Comparison of ENCODE assay signal across 8 mouse cellular contexts in the genomic region with DNA sequence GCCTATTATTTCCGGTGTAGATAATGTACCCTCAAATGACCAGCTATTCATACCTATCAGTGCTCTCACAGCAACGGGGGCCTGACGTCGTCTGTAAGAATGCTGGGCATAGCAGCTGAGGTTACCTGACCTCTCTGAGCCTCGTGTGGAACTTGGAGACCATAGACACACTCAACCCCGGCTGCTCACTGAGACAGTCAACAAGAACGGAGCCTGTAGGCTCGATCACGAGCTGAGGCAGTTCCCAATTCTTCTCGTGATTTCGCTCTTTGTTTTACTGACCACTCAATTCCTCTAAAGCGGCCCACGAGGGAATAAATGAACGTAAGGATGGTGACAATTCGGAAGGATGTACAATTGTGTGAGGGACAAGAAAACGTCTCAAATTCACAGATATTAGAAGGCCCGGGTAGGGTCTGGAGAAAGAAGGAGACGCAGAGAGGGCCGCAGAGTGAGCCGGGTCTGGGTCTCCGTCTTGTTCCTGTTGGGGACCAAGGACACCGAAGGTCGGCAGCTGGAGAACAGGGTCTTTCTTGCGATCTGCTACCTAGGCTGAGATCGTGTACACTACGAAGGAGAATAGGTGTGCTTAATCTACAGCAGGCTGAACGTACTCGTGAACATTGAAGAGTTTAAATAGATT. TPM values are rescaled to one million over a fixed set of nuclear protein-coding genes. Genes with fewer than 3 reads are reported as not detected.
A peak's percentile ranks its signal among the peaks of the same experiment; 100 is the strongest.
DNase-seq lines count a peak whose midpoint lies in the region; ATAC-seq and TF ChIP-seq lines count a peak whose summit lies in the region.

No protein-coding gene starts in this region.

- H3K27me3 ChIP-seq in embryonic facial prominence, embryonic 15.5 days = no peaks in the 10 kb centered on the region
- H3K27me3 ChIP-seq in heart, embryonic 10.5 days (ENCODE audit: insufficient read depth, poor library complexity, severe bottlenecking) = no peaks in the 10 kb centered on the region
- H3K27me3 ChIP-seq in liver, embryonic 13.5 days = peaks cover 23% of the 10 kb centered on the region
- H3K27me3 ChIP-seq in neural tube, embryonic 11.5 days (ENCODE audit: control insufficient read depth, insufficient read depth, low read length) = no peaks in the 10 kb centered on the region
- H3K27me3 ChIP-seq in stomach, postnatal 0 days (ENCODE audit: control insufficient read depth, insufficient read depth, low read length) = no peaks in the 10 kb centered on the region

- H3K27ac ChIP-seq in embryonic facial prominence, embryonic 15.5 days (replicated peaks) = peak overlapping the region; percentile 91
- peak overlapping the region; percentile 92 for H3K27ac ChIP-seq in heart, embryonic 10.5 days
- peak overlapping the region; percentile 85 for H3K27ac ChIP-seq in liver, embryonic 13.5 days
- peak overlapping the region; percentile 23; the same call in 1 of the 2 replicates for H3K27ac ChIP-seq in neural tube, embryonic 11.5 days (ENCODE audit: low read depth, low read length)
- peak overlapping the region; percentile 96 for H3K27ac ChIP-seq in stomach, postnatal 0 days (replicated peaks)

- H3K9ac ChIP-seq in embryonic facial prominence, embryonic 15.5 days = peak overlapping the region; percentile 50
- peak overlapping the region; percentile 76 for H3K9ac ChIP-seq in liver, embryonic 13.5 days
- peak overlapping the region; percentile 53 for H3K9ac ChIP-seq in neural tube, embryonic 11.5 days (ENCODE audit: low read length)
- H3K9ac ChIP-seq in stomach, postnatal 0 days (ENCODE audit: low read length) = peak overlapping the region; percentile 68

- TF ChIP-seq EP300 in stomach, postnatal 0 days (optimal IDR thresholded peaks at IDR 0.05) = no peak

- ATAC-seq in embryonic facial prominence, embryonic 15.5 days (ENCODE audit: insufficient number of reproducible peaks, low FRiP score, low TSS enrichment, low read depth) = no peak
- peak; percentile 31 for ATAC-seq in liver, embryonic 13.5 days (ENCODE audit: low read depth)
- peak; percentile 51 for ATAC-seq in neural tube, embryonic 11.5 days (ENCODE audit: insufficient read depth, low FRiP score, low TSS enrichment)
- ATAC-seq in stomach, postnatal 0 days (ENCODE audit: low FRiP score, low TSS enrichment) = peak; percentile 40; the same call in 1 of the 2 replicates

- peak overlapping the region; percentile 87 for H3K4me2 ChIP-seq in embryonic facial prominence, embryonic 15.5 days (replicated peaks)
- peak overlapping the region; percentile 79 for H3K4me2 ChIP-seq in liver, embryonic 13.5 days
- peak overlapping the region; percentile 66 for H3K4me2 ChIP-seq in neural tube, embryonic 11.5 days (ENCODE audit: low read depth)
- H3K4me2 ChIP-seq in stomach, postnatal 0 days (replicated peaks; ENCODE audit: low read depth) = peak overlapping the region; percentile 76

- H3K4me1 ChIP-seq in embryonic facial prominence, embryonic 15.5 days = peaks cover 22% of the 10 kb centered on the region
- peaks cover 17% of the 10 kb centered on the region for H3K4me1 ChIP-seq in heart, embryonic 10.5 days
- peaks cover 57% of the 10 kb centered on the region for H3K4me1 ChIP-seq in liver, embryonic 13.5 days (replicated peaks)
- H3K4me1 ChIP-seq in neural tube, embryonic 11.5 days (ENCODE audit: control insufficient read depth, insufficient read depth, low read length) = peaks cover 3% of the 10 kb centered on the region; the same call in 1 of the 2 replicates
- no peaks in the 10 kb centered on the region for H3K4me1 ChIP-seq in stomach, postnatal 0 days (replicated peaks; ENCODE audit: control insufficient read depth, insufficient read depth)

- H3K9me3 ChIP-seq in embryonic facial prominence, embryonic 15.5 days (replicated peaks) = no peaks in the 10 kb centered on the region
- no peaks in the 10 kb centered on the region for H3K9me3 ChIP-seq in heart, embryonic 10.5 days
- no peaks in the 10 kb centered on the region for H3K9me3 ChIP-seq in liver, embryonic 13.5 days (replicated peaks)
- H3K9me3 ChIP-seq in neural tube, embryonic 11.5 days (ENCODE audit: control insufficient read depth, low read length) = no peaks in the 10 kb centered on the region
- no peaks in the 10 kb centered on the region for H3K9me3 ChIP-seq in stomach, postnatal 0 days (ENCODE audit: control insufficient read depth, low read length)

- TF ChIP-seq CTCF in stomach, postnatal 0 days (IDR thresholded peaks at IDR 0.05; ENCODE audit: low read depth) = no peak

- under 1% methylated on average over 28 of the region's 28 CpGs for WGBS in embryonic facial prominence, embryonic 15.5 days
- 0% methylated on average over 28 of the region's 28 CpGs for WGBS in heart, embryonic 10.5 days
- WGBS in liver, embryonic 13.5 days (ENCODE audit: insufficient replicate concordance) = under 1% methylated on average over 28 of the region's 28 CpGs
- under 1% methylated on average over 28 of the region's 28 CpGs for WGBS in neural tube, embryonic 11.5 days
- WGBS in stomach, postnatal 0 days = under 1% methylated on average over 28 of the region's 28 CpGs

- peak overlapping the region; percentile 60 for H3K4me3 ChIP-seq in embryonic facial prominence, embryonic 15.5 days (replicated peaks)
- H3K4me3 ChIP-seq in heart, embryonic 10.5 days = peak overlapping the region; percentile 82
- H3K4me3 ChIP-seq in liver, embryonic 13.5 days (replicated peaks) = peak overlapping the region; percentile 72
- H3K4me3 ChIP-seq in neural tube, embryonic 11.5 days (ENCODE audit: low read depth, low read length) = peak overlapping the region; percentile 51
- H3K4me3 ChIP-seq in stomach, postnatal 0 days (ENCODE audit: low read depth, low read length) = peak overlapping the region; percentile 59

- DNase-seq in 416B (ENCODE audit: low read depth) (peak; percentile 94), R1 (ENCODE audit: low read depth, low spot score) (peak; percentile 71)
- peak; percentile 93 for DNase-seq in heart, embryonic 10.5 days (ENCODE audit: low spot score)
- DNase-seq in kidney, postnatal 14 days = peak; percentile 64
- peak; percentile 65 for DNase-seq in liver, embryonic 13.5 days
- peak; percentile 82 for DNase-seq in neural tube, embryonic 11.5 days (ENCODE audit: low spot score)
- DNase-seq in stomach, postnatal 0 days (ENCODE audit: low spot score) = peak; percentile 46

- H3K36me3 ChIP-seq in embryonic facial prominence, embryonic 15.5 days = no peaks in the 10 kb centered on the region
- no peaks in the 10 kb centered on the region for H3K36me3 ChIP-seq in heart, embryonic 10.5 days
- no peaks in the 10 kb centered on the region for H3K36me3 ChIP-seq in liver, embryonic 13.5 days
- no peaks in the 10 kb centered on the region for H3K36me3 ChIP-seq in neural tube, embryonic 11.5 days (ENCODE audit: control insufficient read depth, insufficient read depth, low read length)
- H3K36me3 ChIP-seq in stomach, postnatal 0 days (ENCODE audit: control insufficient read depth, insufficient read depth, low read length) = no peaks in the 10 kb centered on the region

RNA-seq across cellular contexts. Expression of a gene that starts 15.0 kb away (rescaled TPM):
- polyA plus RNA-seq in embryonic facial prominence, embryonic 15.5 days (2015; fragmentation: Nextera tagmentation; extraction: Ambion mirVana) = 1,092 and 1,100 TPM in 2 replicates
- polyA plus RNA-seq in heart, embryonic 10.5 days (2016; fragmentation: Nextera tagmentation; extraction: Ambion mirVana) = 921 and 966 TPM in 2 replicates
- polyA plus RNA-seq in liver, embryonic 13.5 days (2015; fragmentation: Nextera tagmentation; extraction: Ambion mirVana) = 517 and 564 TPM in 2 replicates
- polyA plus RNA-seq in neural tube, embryonic 11.5 days (2014; fragmentation: Nextera tagmentation; extraction: Ambion mirVana) = 1,090 and 1,143 TPM in 2 replicates
- polyA plus RNA-seq in stomach, postnatal 0 days (2015; fragmentation: Nextera tagmentation; extraction: Ambion mirVana) = 537 and 549 TPM in 2 replicates

RNA-seq across cellular contexts. Expression of a gene that starts 15.9 kb away (rescaled TPM):
- 0.32 and 0.48 TPM in 2 replicates for polyA plus RNA-seq in embryonic facial prominence, embryonic 15.5 days (2015; fragmentation: Nextera tagmentation; extraction: Ambion mirVana)
- 0.34 and 0.67 TPM in 2 replicates for polyA plus RNA-seq in heart, embryonic 10.5 days (2016; fragmentation: Nextera tagmentation; extraction: Ambion mirVana)
- polyA plus RNA-seq in liver, embryonic 13.5 days (2015; fragmentation: Nextera tagmentation; extraction: Ambion mirVana) = 0.10 and 0.21 TPM in 2 replicates
- polyA plus RNA-seq in neural tube, embryonic 11.5 days (2014; fragmentation: Nextera tagmentation; extraction: Ambion mirVana) = 0.46 TPM in 1 of 2 replicates, not detected in the other
- polyA plus RNA-seq in stomach, postnatal 0 days (2015; fragmentation: Nextera tagmentation; extraction: Ambion mirVana) = 0.51 and 0.56 TPM in 2 replicates

RNA-seq across cellular contexts. Expression of a gene that starts 28.9 kb away (rescaled TPM):
- 11.3 and 12.7 TPM in 2 replicates for polyA plus RNA-seq in embryonic facial prominence, embryonic 15.5 days (2015; fragmentation: Nextera tagmentation; extraction: Ambion mirVana)
- polyA plus RNA-seq in heart, embryonic 10.5 days (2016; fragmentation: Nextera tagmentation; extraction: Ambion mirVana) = 15.9 and 18.7 TPM in 2 replicates
- polyA plus RNA-seq in liver, embryonic 13.5 days (2015; fragmentation: Nextera tagmentation; extraction: Ambion mirVana) = 5.8 and 6.2 TPM in 2 replicates
- polyA plus RNA-seq in neural tube, embryonic 11.5 days (2014; fragmentation: Nextera tagmentation; extraction: Ambion mirVana) = 11.1 and 13.4 TPM in 2 replicates
- polyA plus RNA-seq in stomach, postnatal 0 days (2015; fragmentation: Nextera tagmentation; extraction: Ambion mirVana) = 3.3 and 4.5 TPM in 2 replicates

RNA-seq across cellular contexts. Expression of a gene that starts 36.3 kb away (rescaled TPM):
- polyA plus RNA-seq in embryonic facial prominence, embryonic 15.5 days (2015; fragmentation: Nextera tagmentation; extraction: Ambion mirVana) = 34.1 and 37.6 TPM in 2 replicates
- polyA plus RNA-seq in heart, embryonic 10.5 days (2016; fragmentation: Nextera tagmentation; extraction: Ambion mirVana) = 45.6 and 52.9 TPM in 2 replicates
- polyA plus RNA-seq in liver, embryonic 13.5 days (2015; fragmentation: Nextera tagmentation; extraction: Ambion mirVana) = 30.7 and 31.8 TPM in 2 replicates
- polyA plus RNA-seq in neural tube, embryonic 11.5 days (2014; fragmentation: Nextera tagmentation; extraction: Ambion mirVana) = 33.7 and 38.0 TPM in 2 replicates
- polyA plus RNA-seq in stomach, postnatal 0 days (2015; fragmentation: Nextera tagmentation; extraction: Ambion mirVana) = 25.3 and 27.9 TPM in 2 replicates

Comparison
In these comparisons a context has a peak if more than half of its experiments do, and no peak if none do; other contexts are left out.
1. H3K27ac ChIP-seq: peak in every context shown above with its lines; median percentile 96 in stomach, postnatal 0 days; 92 in heart, embryonic 10.5 days; 91 in embryonic facial prominence, embryonic 15.5 days; 85 in liver, embryonic 13.5 days; 23 in neural tube, embryonic 11.5 days.